Mouse (Mus musculus): ENCODE data around the gene Dctpp1. TPM values are rescaled to one million over a fixed set of nuclear protein-coding genes. Genes with fewer than 3 reads are reported as not detected.

The Dctpp1 gene
- total and polyA plus RNA-seq, 3 experiments = 238 to 290 TPM; not detected in 1

- peaks cover 9 to 20% of the 10 kb centered on the region in 2 experiments for H3K4me1 ChIP-seq (ENCODE audit: control insufficient read depth in 1 of 2, insufficient read depth in 2 of 2, low read length in 2 of 2)
- no peak for TF ChIP-seq ETS1 (IDR thresholded peaks at IDR 0.05; ENCODE audit: low read depth, low read length)
- TF ChIP-seq ZNF384 (IDR thresholded peaks at IDR 0.05; ENCODE audit: low read depth, low read length) = no peak
- TF ChIP-seq EP300 (IDR thresholded peaks at IDR 0.05; ENCODE audit: low read depth in 1 of 2, low read length in 2 of 2) = no peak
- TF ChIP-seq HCFC1 (IDR thresholded peaks at IDR 0.05; ENCODE audit: low read depth, low read length) = no peak
- TF ChIP-seq E2F4 (IDR thresholded peaks at IDR 0.05; ENCODE audit: borderline replicate concordance, low read depth, low read length) = no peak
- TF ChIP-seq CHD1 (IDR thresholded peaks at IDR 0.05; ENCODE audit: low read depth, low read length) = no peak
- TF ChIP-seq JUND (IDR thresholded peaks at IDR 0.05; ENCODE audit: low read depth, low read length) = no peak
- no peak for TF ChIP-seq USF1 (IDR thresholded peaks at IDR 0.05; ENCODE audit: low read depth, low read length)
- TF ChIP-seq TCF12 (IDR thresholded peaks at IDR 0.05; ENCODE audit: low read depth, low read length) = no peak
- TF ChIP-seq KAT2A (conservative IDR thresholded peaks at IDR 0.05; ENCODE audit: low read depth, low read length) = no peak
- TF ChIP-seq MAZ (IDR thresholded peaks at IDR 0.05; ENCODE audit: low read depth, low read length) = no peak
- TF ChIP-seq TBP (IDR thresholded peaks at IDR 0.05; ENCODE audit: low read depth, low read length) = no peak
- DNase-seq (ENCODE audit: low read depth, low spot score) = no peak
- H3K9me3 ChIP-seq (replicated peaks; ENCODE audit: insufficient read depth, low read length) = no peaks in the 10 kb centered on the region
- no peaks in the 10 kb centered on the region for H3K79me2 ChIP-seq (ENCODE audit: control insufficient read depth, insufficient read depth, low read length, poor library complexity)
- no peak overlapping the region for H3K27ac ChIP-seq (ENCODE audit: control insufficient read depth, low read depth, low read length)
- no peak overlapping the region for H3K4me3 ChIP-seq (ENCODE audit: control insufficient read depth in 1 of 2, insufficient read depth in 1 of 2, low read depth in 2 of 2, low read length in 2 of 2)
- peaks cover 0 to 10% of the 10 kb centered on the region in 2 experiments; a peak in 2 of 4 replicates for H3K36me3 ChIP-seq (ENCODE audit: control insufficient read depth in 1 of 2, insufficient read depth in 2 of 2, low read length in 2 of 2)
- no peaks in the 10 kb centered on the region for H3K27me3 ChIP-seq (ENCODE audit: control insufficient read depth in 1 of 2, insufficient read depth in 2 of 2, low read length in 2 of 2)
- H3K9ac ChIP-seq (ENCODE audit: control insufficient read depth, low read depth, low read length, poor library complexity, severe bottlenecking) = no peak overlapping the region
Observed at GRCm38 (mm10) chr7:127224616-127225015, 35.9 kb downstream of the Dctpp1 start.

DNA sequence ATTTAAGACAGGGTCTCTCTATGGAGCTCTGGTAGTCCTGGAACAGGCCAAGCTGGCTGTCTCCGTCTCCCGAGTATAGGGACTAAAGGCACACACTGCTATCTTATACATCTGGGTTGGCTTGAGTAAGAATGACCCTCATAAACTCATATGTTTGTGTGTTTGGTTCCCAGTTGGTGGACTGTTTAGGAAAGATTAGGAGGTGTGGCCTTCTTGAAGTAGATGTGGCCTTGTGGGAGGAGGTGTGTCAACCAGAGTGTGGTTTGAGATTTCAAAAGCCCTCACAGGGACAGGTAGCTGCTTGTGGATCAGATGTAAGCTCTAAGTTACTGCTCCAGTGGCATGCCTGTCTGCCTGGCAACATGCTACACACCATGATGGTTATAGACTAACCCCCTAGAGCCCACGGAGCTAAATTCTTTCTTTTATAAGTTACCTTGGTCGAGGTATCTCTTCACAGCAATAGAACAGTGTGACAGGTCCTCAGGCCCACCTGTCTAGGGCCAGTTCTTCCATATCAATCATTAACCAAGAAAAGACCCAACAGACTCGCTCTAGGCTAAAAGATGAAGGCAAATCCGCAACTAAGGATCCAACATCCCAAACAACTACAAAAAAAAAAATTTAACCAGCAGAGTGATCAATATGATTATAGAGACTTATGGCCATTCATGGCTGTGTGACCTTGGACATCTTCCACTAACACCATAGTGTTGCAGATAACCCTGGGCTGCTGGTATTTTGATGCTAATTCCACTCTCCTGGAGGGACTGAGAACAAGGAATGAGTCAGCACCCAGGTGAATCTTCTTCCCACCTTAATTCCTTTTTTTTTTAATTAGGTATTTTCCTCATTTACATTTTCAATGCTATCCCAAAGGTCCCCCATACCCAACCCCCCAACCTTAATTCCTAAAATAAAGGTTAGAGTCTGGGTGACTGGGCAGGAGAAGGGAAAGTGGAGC is 36.7 kb downstream of the Dctpp1 start:
- Histone ChIP-seq H3K36me3 (ENCODE audit: control insufficient read depth in 1 of 2, insufficient read depth in 2 of 2, low read length in 2 of 2) (peaks cover 0 to 15% of the 10 kb centered on the region in 2 experiments; a peak in 2 of 4 replicates), H3K4me3 (ENCODE audit: control insufficient read depth in 1 of 2, insufficient read depth in 1 of 2, low read depth in 2 of 2, low read length in 2 of 2) (no peak overlapping the region), H3K79me2 (ENCODE audit: control insufficient read depth, insufficient read depth, low read length, poor library complexity) (no peaks in the 10 kb centered on the region), H3K27ac (ENCODE audit: control insufficient read depth, low read depth, low read length) (no peak overlapping the region), H3K9me3 (replicated peaks; ENCODE audit: insufficient read depth, low read length) (no peaks in the 10 kb centered on the region), H3K9ac (ENCODE audit: control insufficient read depth, low read depth, low read length, poor library complexity, severe bottlenecking) (no peak overlapping the region), H3K27me3 (ENCODE audit: control insufficient read depth in 1 of 2, insufficient read depth in 2 of 2, low read length in 2 of 2) (no peaks in the 10 kb centered on the region), H3K4me1 (ENCODE audit: control insufficient read depth in 1 of 2, insufficient read depth in 2 of 2, low read length in 2 of 2) (peaks cover 15 to 27% of the 10 kb centered on the region in 2 experiments)
- DNase-seq (ENCODE audit: low read depth, low spot score) = no peak
- TF ChIP-seq MYB (IDR thresholded peaks at IDR 0.05; ENCODE audit: low read depth, low read length) = no peak
- no peak for TF ChIP-seq ZMIZ1 (IDR thresholded peaks at IDR 0.05; ENCODE audit: low read depth, low read length)

All from MEL (cell line).